9 mouse cellular contexts compared by ENCODE assay signal in the genomic region with DNA sequence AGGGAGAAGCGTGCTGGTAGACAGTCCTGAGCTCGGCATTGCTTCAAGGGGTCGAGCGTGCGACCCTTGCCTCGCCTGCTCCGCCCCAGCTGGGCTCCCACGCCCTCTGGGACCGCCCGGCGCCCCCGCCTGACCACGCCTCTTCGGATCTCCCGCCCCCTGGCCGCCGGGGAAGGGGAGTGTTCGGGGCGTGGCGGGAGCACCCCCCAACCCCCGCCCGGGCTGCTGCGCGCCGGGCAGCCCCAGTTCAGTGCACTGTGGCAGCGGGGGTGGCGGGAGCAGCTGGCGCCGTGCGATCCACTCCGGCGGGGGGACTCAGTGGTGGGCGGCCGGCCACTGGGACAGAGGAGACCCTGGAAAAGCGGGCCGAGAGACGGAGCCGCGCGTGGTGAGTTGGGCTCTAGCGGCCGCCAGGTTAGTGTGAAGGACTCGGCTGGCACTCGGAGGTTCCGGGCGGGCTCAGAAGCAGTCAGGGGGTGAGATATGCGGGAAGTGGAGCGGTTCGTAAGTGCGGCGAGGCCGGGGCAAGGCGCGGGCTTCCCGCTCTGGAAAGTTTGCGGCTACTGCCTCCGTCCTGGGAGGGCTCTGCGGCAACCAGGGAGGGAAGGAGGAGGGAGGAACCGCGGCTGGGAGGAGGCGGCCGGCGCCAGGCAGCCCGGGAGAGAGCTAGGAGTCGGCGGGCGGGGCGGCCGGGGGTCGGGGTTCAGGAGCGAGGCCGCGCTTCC. TPM values are rescaled to one million over a fixed set of nuclear protein-coding genes. Genes with fewer than 3 reads are reported as not detected.
DNase-seq lines count a peak whose midpoint lies in the region; ATAC-seq and TF ChIP-seq lines count a peak whose summit lies in the region.
"Had no signal": no experiment of that assay in that cellular context is flagged by ENCODE, and none has a peak within 500 bp of the region (broad histone marks: within the 10 kb centered on the region; RNA-seq: fewer than 3 reads in every experiment).

A gene (plus strand): TSS at position 134 of the 725 bp plus-strand sequence.

- H3K36me3 ChIP-seq in G1E (replicated peaks): no peaks in the 10 kb centered on the region
- no peaks in the 10 kb centered on the region for H3K36me3 ChIP-seq in hindbrain, embryonic 15.5 days
- H3K36me3 ChIP-seq in splenic B cell, adult 2 months (ENCODE audit: control insufficient read depth, insufficient read depth, low read length, poor library complexity, severe bottlenecking): no peaks in the 10 kb centered on the region

- H3K27me3 ChIP-seq in G1E (ENCODE audit: insufficient read depth, low read length): peaks cover 73% of the 10 kb centered on the region
- H3K27me3 ChIP-seq in hindbrain, embryonic 15.5 days: 0 out of 2 replicates have a peak, but pooled peaks cover 4% of the 10 kb centered on the region
- no peaks in the 10 kb centered on the region; the same call in 1 of the 2 replicates for H3K27me3 ChIP-seq in splenic B cell, adult 2 months (ENCODE audit: control insufficient read depth, insufficient read depth, low read length, poor library complexity, severe bottlenecking)

- no peak for ATAC-seq in G1E (ENCODE audit: extremely low read depth, insufficient number of reproducible peaks, low FRiP score, poor library complexity, severe bottlenecking)
- ATAC-seq in hindbrain, embryonic 15.5 days (ENCODE audit: low FRiP score, low read depth): peak; percentile 61
- peak; percentile 37 for ATAC-seq in megakaryocyte progenitor cell, adult 5-6 weeks (replicated peaks; ENCODE audit: poor library complexity)

- intact Hi-C loops in gastrocnemius, adult 2 months (cut with DNase I): loop anchor here (2.0 kb wide), 1 partner anchor 33 kb away; no protein-coding TSS in a partner anchor
- intact Hi-C loops in left cerebral cortex, postnatal 10 days (cut with DNase I): no loop called here

- DNase-seq in G1E (ENCODE audit: low spot score): no peak
- DNase-seq in adrenal gland, postnatal 14 days: peak; percentile 77
- DNase-seq in gastrocnemius, adult 2 months: peak; percentile 79
- peak in 1 of 2 experiments; percentile 73 for DNase-seq in left cerebral cortex, postnatal 10 days (ENCODE audit: extremely low spot score in 1 of 2, low spot score in 2 of 2)
- DNase-seq in splenic B cell, adult 2 months (ENCODE audit: low read depth, low spot score): peak; percentile 43
- no peak for DNase-seq in frontal cortex, postnatal 25 days (ENCODE audit: low spot score in 2 of 2)

- H3K27ac ChIP-seq in gastrocnemius, adult 2 months: peak within 1 kb of the TSS; percentile 78
- peak within 1 kb of the TSS; percentile 64 for H3K27ac ChIP-seq in hindbrain, embryonic 15.5 days (replicated peaks)
- H3K27ac ChIP-seq: macrophage had no signal

- H3K4me2 ChIP-seq in hindbrain, embryonic 15.5 days: peak within 1 kb of the TSS; percentile 93

- no peak for TF ChIP-seq CTCF in G1E (IDR thresholded peaks at IDR 0.05; ENCODE audit: low read depth, low read length)
- peak; percentile 21; the same call in 1 of the 2 replicates for TF ChIP-seq CTCF in gastrocnemius, adult 2 months (IDR thresholded peaks at IDR 0.05)

- H3K9me3 ChIP-seq in G1E (replicated peaks): peaks cover 26% of the 10 kb centered on the region
- no peaks in the 10 kb centered on the region for H3K9me3 ChIP-seq in hindbrain, embryonic 15.5 days

- WGBS in hindbrain, embryonic 15.5 days: under 1% methylated on average over 71 of the region's 73 CpGs

- peak within 1 kb of the TSS; percentile 63 for H3K9ac ChIP-seq in hindbrain, embryonic 15.5 days

- H3K4me1 ChIP-seq in G1E (ENCODE audit: insufficient read depth, low read depth, low read length): peaks cover 16% of the 10 kb centered on the region
- H3K4me1 ChIP-seq in hindbrain, embryonic 15.5 days (replicated peaks): peaks cover 30% of the 10 kb centered on the region

- peak within 1 kb of the TSS; percentile 57; the same call in 1 of the 2 replicates for H3K4me3 ChIP-seq in G1E (ENCODE audit: low read depth, low read length)
- H3K4me3 ChIP-seq in gastrocnemius, adult 2 months: peak within 1 kb of the TSS; percentile 86
- H3K4me3 ChIP-seq in hindbrain, embryonic 15.5 days: peak within 1 kb of the TSS; percentile 53

RNA-seq across cellular contexts. Expression of the gene that starts here (rescaled TPM):
- not detected in 2 replicates for total RNA-seq in G1E (2014; fragmentation: Nextera tagmentation)
- 0.12 and 0.22 TPM in 2 replicates for total RNA-seq in G1E (2017)
- polyA plus RNA-seq in G1E (2012): 0.03 TPM in 1 of 2 replicates, not detected in the other
- 6.4 and 7.8 TPM in 2 replicates for total RNA-seq in adrenal gland, postnatal 14 days (2021)
- 1 to 10 TPM; 3.0 to 7.6 TPM for total RNA-seq in gastrocnemius, adult 2 months (2021)
- polyA plus RNA-seq in hindbrain, embryonic 15.5 days (2015; fragmentation: Nextera tagmentation; extraction: Ambion mirVana): 39.4 and 40.5 TPM in 2 replicates
- 100 to 1,000 TPM in 1 of 2 experiments, 10 to 100 TPM in 1; 71.3 to 109 TPM for total RNA-seq in left cerebral cortex, postnatal 10 days (2021)
- total RNA-seq in megakaryocyte progenitor cell, adult 5-6 weeks (2015): 0.39 TPM in 1 of 2 replicates, not detected in the other
- total RNA-seq in megakaryocyte progenitor cell, adult 5-6 weeks (2017): 1.0 TPM in 1 of 2 replicates, not detected in the other
- polyA plus RNA-seq: macrophage had no signal

Comparison
In these comparisons a context has a peak if more than half of its experiments do, and no peak if none do; other contexts are left out.
1. RNA of the gene that starts here (polyA plus RNA-seq): 39.4 to 40.5 TPM in hindbrain, embryonic 15.5 days; 0.03 TPM in G1E; every median in the first group is over 10 times any median in the second.
2. DNase-seq: peak in adrenal gland, postnatal 14 days (single experiment), gastrocnemius, adult 2 months (single experiment) and splenic B cell, adult 2 months (single experiment); none in G1E (single experiment) and frontal cortex, postnatal 25 days (0 of 2).
3. Peak in every context shown above with its lines, with median percentiles within 50 percentile points of each other: H3K4me3 ChIP-seq.